Mouse (Mus musculus) gastrocnemius, postnatal 36 days (tissue): ENCODE results near the gene Nfatc2. TPM values are rescaled to one million over a fixed set of nuclear protein-coding genes. Genes with fewer than 3 reads are reported as not detected.

ENCODE experiments used
- DNase-seq, 2 experiments: peaks; one replicate each; pipeline ENCODE4 v3.0.0; 2022
- intact Hi-C: fragments of 180-260 bp; cut with DNase I; formaldehyde crosslinking; loops from one replicate; pipeline ENCODE4 v1.15.1; 2025
- total RNA-seq, 2 experiments: library from RNA; stranded (reverse); gene quantifications; 2 replicates each; pipeline ENCODE4 v1.2.3; 2021

Gene Nfatc2
- total RNA-seq, 2 experiments from 2014 or later, result 5.3 to 10.4 TPM

- intact Hi-C loops, result no loop called here
- DNase-seq, result no peak
Measured at GRCm38 (mm10) chr2:168581207-168581854, 20.1 kb downstream of the Nfatc2 start.

- no peak for DNase-seq
- intact Hi-C loops, result no loop called here
Measured at GRCm38 (mm10) chr2:168580295-168580915, 21.1 kb downstream of the Nfatc2 start.

GRCm38 (mm10) chr2:168579601-168580130 is 21.8 kb downstream of the Nfatc2 start:
- DNase-seq, result no peak
- intact Hi-C loops, result no loop called here

- intact Hi-C loops, result no loop called here
- DNase-seq, result no peak
Measured at GRCm38 (mm10) chr2:168579109-168579508, 22.3 kb downstream of the Nfatc2 start.

GRCm38 (mm10) chr2:168578132-168578531 is 23.3 kb downstream of the Nfatc2 start:
- intact Hi-C loops, result no loop called here
- DNase-seq, result no peak

GRCm38 (mm10) chr2:168577381-168577780 is 24.1 kb downstream of the Nfatc2 start:
- intact Hi-C loops, result no loop called here
- DNase-seq, result no peak

GRCm38 (mm10) chr2:168575834-168576233 is 25.6 kb downstream of the Nfatc2 start:
- intact Hi-C loops, result no loop called here
- no peak for DNase-seq

GRCm38 (mm10) chr2:168574934-168575333 is 26.5 kb downstream of the Nfatc2 start:
- intact Hi-C loops, result no loop called here
- no peak for DNase-seq

- DNase-seq, result no peak
- intact Hi-C loops, result no loop called here
Measured at GRCm38 (mm10) chr2:168573866-168574265, 27.6 kb downstream of the Nfatc2 start.

GRCm38 (mm10) chr2:168571241-168571640 is 30.2 kb downstream of the Nfatc2 start:
- DNase-seq, result no peak
- intact Hi-C loops, result no loop called here

- no peak for DNase-seq
- intact Hi-C loops, result no loop called here
Measured at GRCm38 (mm10) chr2:168565538-168566253, 35.8 kb downstream of the Nfatc2 start.

- intact Hi-C loops, result no loop called here
- no peak for DNase-seq
Measured at GRCm38 (mm10) chr2:168563184-168563583, 38.3 kb downstream of the Nfatc2 start.

- no peak for DNase-seq
- intact Hi-C loops, result no loop called here
Measured at GRCm38 (mm10) chr2:168557035-168557434, 44.4 kb downstream of the Nfatc2 start.

GRCm38 (mm10) chr2:168555897-168556670 is 45.4 kb downstream of the Nfatc2 start:
- no peak for DNase-seq
- intact Hi-C loops, result no loop called here

- no peak for DNase-seq
- intact Hi-C loops, result no loop called here
Measured at GRCm38 (mm10) chr2:168553541-168553961, 47.9 kb downstream of the Nfatc2 start.

GRCm38 (mm10) chr2:168552405-168552804 is 49.1 kb downstream of the Nfatc2 start:
- no peak for DNase-seq
- intact Hi-C loops, result no loop called here

GRCm38 (mm10) chr2:168551218-168551617 is 50.2 kb downstream of the Nfatc2 start:
- intact Hi-C loops, result no loop called here
- DNase-seq, result no peak

GRCm38 (mm10) chr2:168549326-168549725 is 52.1 kb downstream of the Nfatc2 start:
- DNase-seq, result no peak
- intact Hi-C loops, result no loop called here

- no peak for DNase-seq
- intact Hi-C loops, result no loop called here
Measured at GRCm38 (mm10) chr2:168548008-168548407, 53.4 kb downstream of the Nfatc2 start.

- no peak for DNase-seq
- intact Hi-C loops, result no loop called here
Measured at GRCm38 (mm10) chr2:168545901-168546557, 55.4 kb downstream of the Nfatc2 start.
